8 mouse cellular contexts compared by ENCODE assay signal in genomic region chr7:67463565-67463964, GRCm38 (mm10).
A peak's percentile ranks its signal among the peaks of the same experiment; 100 is the strongest.
DNase-seq lines count a peak whose midpoint lies in the region; ATAC-seq lines count a peak whose summit lies in the region.

No protein-coding gene starts in this region.

- H3K27ac ChIP-seq in midbrain, embryonic 10.5 days (replicated peaks): peak overlapping the region; percentile 72
- no peak overlapping the region for H3K27ac ChIP-seq in midbrain, embryonic 16.5 days (ENCODE audit: low read length)
- peak overlapping the region; percentile 82 for H3K27ac ChIP-seq in heart, embryonic 13.5 days (replicated peaks)
- H3K27ac ChIP-seq in midbrain, embryonic 13.5 days: no peak overlapping the region

- peaks cover 26% of the 10 kb centered on the region for H3K27me3 ChIP-seq in midbrain, embryonic 10.5 days (ENCODE audit: low read depth, poor library complexity, severe bottlenecking)
- H3K27me3 ChIP-seq in midbrain, embryonic 16.5 days (ENCODE audit: control insufficient read depth, insufficient read depth, low read depth, low read length): 0 out of 2 replicates have a peak, but pooled peaks cover 2% of the 10 kb centered on the region
- H3K27me3 ChIP-seq in heart, embryonic 13.5 days (replicated peaks): no peaks in the 10 kb centered on the region
- H3K27me3 ChIP-seq in midbrain, embryonic 13.5 days: peaks cover 17% of the 10 kb centered on the region; the same call in 1 of the 2 replicates

- 3% methylated on average over 7 of the region's 7 CpGs for WGBS in midbrain, embryonic 10.5 days
- 10% methylated on average over 7 of the region's 7 CpGs for WGBS in midbrain, embryonic 16.5 days
- WGBS in heart, embryonic 13.5 days: 12% methylated on average over 7 of the region's 7 CpGs
- WGBS in midbrain, embryonic 13.5 days: 6% methylated on average over 7 of the region's 7 CpGs

- H3K4me1 ChIP-seq in midbrain, embryonic 10.5 days: peaks cover 39% of the 10 kb centered on the region
- peaks cover 8% of the 10 kb centered on the region for H3K4me1 ChIP-seq in midbrain, embryonic 16.5 days (ENCODE audit: control insufficient read depth, insufficient read depth, low read length)
- H3K4me1 ChIP-seq in heart, embryonic 13.5 days: peaks cover 58% of the 10 kb centered on the region
- peaks cover 20% of the 10 kb centered on the region for H3K4me1 ChIP-seq in midbrain, embryonic 13.5 days (replicated peaks)

- no peak overlapping the region for H3K4me3 ChIP-seq in midbrain, embryonic 10.5 days
- no peak overlapping the region for H3K4me3 ChIP-seq in midbrain, embryonic 16.5 days (ENCODE audit: low read depth, low read length)
- H3K4me3 ChIP-seq in heart, embryonic 13.5 days: no peak overlapping the region
- H3K4me3 ChIP-seq in midbrain, embryonic 13.5 days (replicated peaks): no peak overlapping the region

- peak; percentile 62 for DNase-seq in midbrain, embryonic 10.5 days (ENCODE audit: low spot score)
- DNase-seq in kidney, postnatal 14 days: peak; percentile 63
- no peak for DNase-seq in cerebellum, postnatal 36 days
- DNase-seq in right cerebral cortex, adult 2 months (ENCODE audit: low spot score in 2 of 2): no peak
- DNase-seq in left cerebral cortex, adult 18-20 months (ENCODE audit: low spot score in 2 of 2): no peak

- no peak overlapping the region for H3K9ac ChIP-seq in midbrain, embryonic 16.5 days (ENCODE audit: low read depth, low read length)
- H3K9ac ChIP-seq in heart, embryonic 13.5 days: peak overlapping the region; percentile 61
- no peak overlapping the region for H3K9ac ChIP-seq in midbrain, embryonic 13.5 days (replicated peaks)

- no peaks in the 10 kb centered on the region for H3K36me3 ChIP-seq in midbrain, embryonic 10.5 days
- no peaks in the 10 kb centered on the region for H3K36me3 ChIP-seq in midbrain, embryonic 16.5 days (ENCODE audit: control insufficient read depth, insufficient read depth, low read length)
- no peaks in the 10 kb centered on the region for H3K36me3 ChIP-seq in heart, embryonic 13.5 days
- no peaks in the 10 kb centered on the region for H3K36me3 ChIP-seq in midbrain, embryonic 13.5 days

- no peaks in the 10 kb centered on the region for H3K9me3 ChIP-seq in midbrain, embryonic 10.5 days (replicated peaks)
- no peaks in the 10 kb centered on the region for H3K9me3 ChIP-seq in midbrain, embryonic 16.5 days (replicated peaks; ENCODE audit: control insufficient read depth, low read length, poor library complexity, severe bottlenecking)
- no peaks in the 10 kb centered on the region for H3K9me3 ChIP-seq in heart, embryonic 13.5 days
- H3K9me3 ChIP-seq in midbrain, embryonic 13.5 days: no peaks in the 10 kb centered on the region

- ATAC-seq in midbrain, embryonic 16.5 days: no peak
- ATAC-seq in heart, embryonic 13.5 days (ENCODE audit: extremely low read depth, insufficient number of reproducible peaks, low FRiP score, low TSS enrichment): 0 out of 2 replicates have a peak, but pooled peaks have one; percentile 31
- ATAC-seq in midbrain, embryonic 13.5 days: peak; percentile 46; the same call in 1 of the 2 replicates

- no peak overlapping the region for H3K4me2 ChIP-seq in midbrain, embryonic 16.5 days (ENCODE audit: low read length)
- H3K4me2 ChIP-seq in heart, embryonic 13.5 days: 0 out of 2 replicates have a peak overlapping the region, but pooled peaks have one; percentile 28
- no peak overlapping the region for H3K4me2 ChIP-seq in midbrain, embryonic 13.5 days (replicated peaks)

Comparison
In these comparisons a context has a peak if more than half of its experiments do, and no peak if none do; other contexts are left out.
1. H3K27ac ChIP-seq: peak in midbrain, embryonic 10.5 days (single experiment) and heart, embryonic 13.5 days (single experiment); none in midbrain, embryonic 16.5 days (single experiment) and midbrain, embryonic 13.5 days (single experiment).
2. DNase-seq: peak in midbrain, embryonic 10.5 days (single experiment) and kidney, postnatal 14 days (single experiment); none in cerebellum, postnatal 36 days (0 of 2), right cerebral cortex, adult 2 months (0 of 2) and left cerebral cortex, adult 18-20 months (0 of 2).